Mouse (Mus musculus) kidney, adult 2 months (tissue): ENCODE measurements around the gene Gm10382.

Experiments
- CTCF ChIP-seq: fragments of 200-500 bp; conservative IDR thresholded peaks from 2 replicates; pipeline ENCODE4 v1.5.1; 2011; ENCODE audit warnings: low read depth, mild to moderate bottlenecking, control low read depth, low read length, moderate library complexity, mixed read lengths; ENCODE audit not compliant: insufficient read depth, insufficient read length
- POLR2A ChIP-seq: fragments of 200-500 bp; IDR thresholded peaks from one replicate; pipeline ENCODE4 v1.6.1; 2011; ENCODE audit warnings: low read depth, low read length, control low read depth

DNA sequence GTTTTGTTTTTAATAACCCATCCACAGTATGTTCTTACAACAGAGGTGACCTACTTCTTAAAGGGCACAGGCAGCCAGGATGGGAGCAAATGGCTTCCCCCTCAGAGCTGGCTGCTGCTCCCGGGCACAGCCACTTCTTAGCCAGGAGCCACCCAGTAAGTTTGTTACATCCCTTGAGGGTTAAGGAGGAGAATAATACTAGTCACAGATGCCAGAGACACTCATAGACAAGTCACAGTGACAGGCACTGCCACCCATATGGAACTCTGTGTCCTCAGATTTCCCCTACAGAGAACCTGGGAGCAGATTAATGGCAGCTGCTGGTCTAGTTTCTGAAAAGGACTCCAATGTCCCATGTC lies 3.5 kb downstream of the Gm10382 start:
- TF ChIP-seq CTCF (no peak), POLR2A (no peak)
